8 mouse cellular contexts compared by ENCODE assay signal in genomic region chr3:30647440-30648090, GRCm38 (mm10). TPM values are rescaled to one million over a fixed set of nuclear protein-coding genes. Genes with fewer than 3 reads are reported as not detected.
DNase-seq lines count a peak whose midpoint lies in the region; ATAC-seq and TF ChIP-seq lines count a peak whose summit lies in the region.

Gene Lrrc34, minus strand, starts transcription at chr3:30647869.

- peak within 1 kb of the TSS; percentile 33; the same call in 1 of the 2 replicates for H3K9ac ChIP-seq in forebrain, embryonic 15.5 days (replicated peaks)
- H3K9ac ChIP-seq in hindbrain, postnatal 0 days (replicated peaks; ENCODE audit: low read length) = 0 out of 2 replicates have a peak within 1 kb of the TSS, but pooled peaks have one; percentile 21
- H3K9ac ChIP-seq in liver, embryonic 12.5 days = no peak within 1 kb of the TSS
- H3K9ac ChIP-seq in midbrain, postnatal 0 days (replicated peaks; ENCODE audit: low read length, poor library complexity, severe bottlenecking) = peak within 1 kb of the TSS; percentile 24; the same call in 1 of the 2 replicates

- peak within 1 kb of the TSS; percentile 31 for H3K4me3 ChIP-seq in forebrain, embryonic 15.5 days
- peak within 1 kb of the TSS; percentile 32 for H3K4me3 ChIP-seq in hindbrain, postnatal 0 days (ENCODE audit: low read length)
- peak within 1 kb of the TSS; percentile 39 for H3K4me3 ChIP-seq in liver, embryonic 12.5 days
- H3K4me3 ChIP-seq in midbrain, postnatal 0 days (ENCODE audit: low read depth, low read length) = peak within 1 kb of the TSS; percentile 31

- H3K9me3 ChIP-seq in forebrain, embryonic 15.5 days = no peaks in the 10 kb centered on the region
- H3K9me3 ChIP-seq in hindbrain, postnatal 0 days (ENCODE audit: low read length) = no peaks in the 10 kb centered on the region
- no peaks in the 10 kb centered on the region for H3K9me3 ChIP-seq in liver, embryonic 12.5 days (replicated peaks)
- no peaks in the 10 kb centered on the region for H3K9me3 ChIP-seq in midbrain, postnatal 0 days (ENCODE audit: low read length)

- H3K27ac ChIP-seq in forebrain, embryonic 15.5 days (replicated peaks) = no peak within 1 kb of the TSS
- H3K27ac ChIP-seq in hindbrain, postnatal 0 days = no peak within 1 kb of the TSS
- H3K27ac ChIP-seq in liver, embryonic 12.5 days = no peak within 1 kb of the TSS
- H3K27ac ChIP-seq in midbrain, postnatal 0 days (ENCODE audit: low read depth, low read length) = no peak within 1 kb of the TSS

- no peaks in the 10 kb centered on the region for H3K36me3 ChIP-seq in forebrain, embryonic 15.5 days
- no peaks in the 10 kb centered on the region for H3K36me3 ChIP-seq in hindbrain, postnatal 0 days (ENCODE audit: insufficient read depth, low read length)
- H3K36me3 ChIP-seq in liver, embryonic 12.5 days = no peaks in the 10 kb centered on the region
- no peaks in the 10 kb centered on the region for H3K36me3 ChIP-seq in midbrain, postnatal 0 days (ENCODE audit: insufficient read depth, low read length)

- peaks cover 17% of the 10 kb centered on the region for H3K4me1 ChIP-seq in forebrain, embryonic 15.5 days
- 0 out of 2 replicates have a peak, but pooled peaks cover 5% of the 10 kb centered on the region for H3K4me1 ChIP-seq in hindbrain, postnatal 0 days (ENCODE audit: insufficient read depth, low read length)
- peaks cover 6% of the 10 kb centered on the region for H3K4me1 ChIP-seq in liver, embryonic 12.5 days
- 0 out of 2 replicates have a peak, but pooled peaks cover 5% of the 10 kb centered on the region for H3K4me1 ChIP-seq in midbrain, postnatal 0 days (ENCODE audit: insufficient read depth, low read length)

- TF ChIP-seq CTCF in hindbrain, postnatal 0 days (IDR thresholded peaks at IDR 0.05; ENCODE audit: low read depth) = no peak
- TF ChIP-seq CTCF in midbrain, postnatal 0 days (IDR thresholded peaks at IDR 0.05) = no peak

- peaks cover 26% of the 10 kb centered on the region for H3K27me3 ChIP-seq in forebrain, embryonic 15.5 days
- 0 out of 2 replicates have a peak, but pooled peaks cover 3% of the 10 kb centered on the region for H3K27me3 ChIP-seq in hindbrain, postnatal 0 days (ENCODE audit: insufficient read depth, low read length)
- peaks cover 55% of the 10 kb centered on the region for H3K27me3 ChIP-seq in liver, embryonic 12.5 days (replicated peaks)
- H3K27me3 ChIP-seq in midbrain, postnatal 0 days (ENCODE audit: insufficient read depth, low read length) = no peaks in the 10 kb centered on the region

- DNase-seq in cerebellum, postnatal 10 days = peak; percentile 30 to 59
- no peak for DNase-seq in cerebellum, adult 9-10 months
- peak; percentile 97 for DNase-seq in R1 (ENCODE audit: low read depth, low spot score)
- peak; percentile 74 for DNase-seq in hindbrain, postnatal 0 days (ENCODE audit: low spot score)
- peak; percentile 53 for DNase-seq in midbrain, postnatal 0 days (ENCODE audit: low spot score)
- no peak for DNase-seq in cerebellum, adult 18-20 months

- peak within 1 kb of the TSS; percentile 56 for H3K4me2 ChIP-seq in forebrain, embryonic 15.5 days (replicated peaks)
- peak within 1 kb of the TSS; percentile 62 for H3K4me2 ChIP-seq in hindbrain, postnatal 0 days (ENCODE audit: low read depth, low read length)
- peak within 1 kb of the TSS; percentile 60 for H3K4me2 ChIP-seq in liver, embryonic 12.5 days
- H3K4me2 ChIP-seq in midbrain, postnatal 0 days (ENCODE audit: low read depth, low read length, poor library complexity, severe bottlenecking) = peak within 1 kb of the TSS; percentile 54

- 3% methylated on average over 25 of the region's 25 CpGs for WGBS in forebrain, embryonic 15.5 days
- WGBS in hindbrain, postnatal 0 days = 3% methylated on average over 24 of the region's 25 CpGs
- 1% methylated on average over 25 of the region's 25 CpGs for WGBS in liver, embryonic 12.5 days (ENCODE audit: insufficient replicate concordance)
- 1% methylated on average over 25 of the region's 25 CpGs for WGBS in midbrain, postnatal 0 days

- peak; percentile 84 for ATAC-seq in forebrain, embryonic 15.5 days (replicated peaks)
- ATAC-seq in hindbrain, postnatal 0 days = peak; percentile 92
- ATAC-seq in liver, embryonic 12.5 days = peak; percentile 75
- peak; percentile 73 for ATAC-seq in midbrain, postnatal 0 days (ENCODE audit: low FRiP score)

RNA-seq across cellular contexts. Expression of gene Lrrc34, which starts in this region (rescaled TPM):
- 0.88 and 1.9 TPM in 2 replicates for polyA plus RNA-seq in forebrain, embryonic 15.5 days (2015; fragmentation: Nextera tagmentation; extraction: Ambion mirVana)
- total RNA-seq in hindbrain, postnatal 0 days (2014; rRNA removed) = 1.2 and 1.5 TPM in 2 replicates
- 1.4 and 1.7 TPM in 2 replicates for polyA plus RNA-seq in hindbrain, postnatal 0 days (2015; fragmentation: Nextera tagmentation; extraction: Ambion mirVana)
- polyA plus RNA-seq in liver, embryonic 12.5 days (2016; fragmentation: Nextera tagmentation; extraction: Ambion mirVana) = 0.13 and 0.38 TPM in 2 replicates
- 1.5 and 2.0 TPM in 2 replicates for total RNA-seq in midbrain, postnatal 0 days (2014; rRNA removed)
- polyA plus RNA-seq in midbrain, postnatal 0 days (2015; fragmentation: Nextera tagmentation; extraction: Ambion mirVana) = 0.67 and 1.1 TPM in 2 replicates

Comparison
In these comparisons a context has a peak if more than half of its experiments do, and no peak if none do; other contexts are left out.
1. DNase-seq: peak in cerebellum, postnatal 10 days (2 of 2), R1 (single experiment), hindbrain, postnatal 0 days (single experiment) and midbrain, postnatal 0 days (single experiment); none in cerebellum, adult 9-10 months (single experiment) and cerebellum, adult 18-20 months (0 of 2).
2. Peak in ATAC-seq, H3K4me3 ChIP-seq and H3K4me2 ChIP-seq in liver, embryonic 12.5 days; RNA of the gene not detected or under 1 TPM.
3. Peak in every context shown above with its lines, with median percentiles within 50 percentile points of each other: ATAC-seq, H3K4me2 ChIP-seq and H3K4me3 ChIP-seq.